Mouse (Mus musculus): ENCODE data around the gene Brpf3. TPM values are rescaled to one million over a fixed set of nuclear protein-coding genes. Genes with fewer than 3 reads are reported as not detected.

Brpf3 gene
- polyA plus RNA-seq, 1 experiment from 2014 or later: 67.1 TPM

- Histone ChIP-seq H3K27ac (ENCODE audit: low read length) (no peak overlapping the region), H3K4me3 (ENCODE audit: low read depth, low read length) (no peak overlapping the region), H3K9ac (ENCODE audit: low read depth, low read length) (no peak overlapping the region), H3K4me2 (ENCODE audit: low read depth, low read length) (no peak overlapping the region), H3K27me3 (ENCODE audit: control insufficient read depth, insufficient read depth, low read depth, low read length) (peaks cover 5% of the 10 kb centered on the region), H3K4me1 (ENCODE audit: control insufficient read depth, low read depth, low read length) (no peaks in the 10 kb centered on the region; the same call in none of the 2 replicates), H3K9me3 (replicated peaks; ENCODE audit: control insufficient read depth, low read length) (no peaks in the 10 kb centered on the region), H3K36me3 (ENCODE audit: control insufficient read depth, insufficient read depth) (no peaks in the 10 kb centered on the region)
- WGBS (ENCODE audit: insufficient replicate concordance): 36% methylated on average over 8 of the region's 8 CpGs
- ATAC-seq (ENCODE audit: low read depth): no peak
Measured at GRCm38 (mm10) chr17:28882810-28883209, 81.9 kb downstream of the Brpf3 start.

DNA sequence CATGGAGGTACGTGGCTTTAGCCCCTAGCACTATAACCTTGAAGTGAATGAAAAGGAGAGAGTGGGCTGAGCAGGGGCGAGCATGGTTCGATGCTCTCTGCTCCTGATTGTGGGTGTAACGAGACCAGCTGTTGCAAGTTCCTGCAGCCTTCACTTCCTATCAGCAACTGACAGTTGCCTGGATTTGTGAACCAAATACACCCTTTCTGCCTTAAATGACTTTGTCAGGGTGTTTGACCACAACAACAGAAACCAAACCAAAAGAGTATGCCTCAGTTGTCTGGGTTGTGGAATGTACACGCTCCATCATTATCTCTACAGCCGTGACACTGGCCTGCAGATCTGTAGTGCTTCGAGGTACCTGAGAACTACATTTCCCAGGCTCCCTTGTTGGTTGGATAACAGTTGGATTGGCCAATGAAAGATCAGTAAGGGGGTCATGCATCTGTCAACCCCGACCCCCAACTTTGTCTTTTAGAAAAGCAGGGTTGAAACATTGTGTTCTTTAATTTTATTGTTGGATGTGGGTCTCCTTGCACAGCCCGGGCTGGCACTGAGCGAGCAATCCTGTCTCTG, 83.1 kb downstream of the Brpf3 start:
- Histone ChIP-seq H3K27me3 (ENCODE audit: control insufficient read depth, insufficient read depth, low read depth, low read length) (peaks cover 5% of the 10 kb centered on the region; the same call in 1 of the 2 replicates), H3K4me2 (ENCODE audit: low read depth, low read length) (no peak overlapping the region), H3K36me3 (ENCODE audit: control insufficient read depth, insufficient read depth) (no peaks in the 10 kb centered on the region), H3K4me3 (ENCODE audit: low read depth, low read length) (no peak overlapping the region), H3K9me3 (replicated peaks; ENCODE audit: control insufficient read depth, low read length) (no peaks in the 10 kb centered on the region), H3K27ac (ENCODE audit: low read length) (no peak overlapping the region), H3K9ac (ENCODE audit: low read depth, low read length) (no peak overlapping the region), H3K4me1 (ENCODE audit: control insufficient read depth, low read depth, low read length) (no peaks in the 10 kb centered on the region; the same call in none of the 2 replicates)
- no peak for ATAC-seq (ENCODE audit: low read depth)
- WGBS (ENCODE audit: insufficient replicate concordance): 37% methylated on average over 10 of the region's 10 CpGs

GRCm38 (mm10) chr17:28885231-28885630, 84.3 kb downstream of the Brpf3 start:
- ATAC-seq (ENCODE audit: low read depth): no peak
- WGBS (ENCODE audit: insufficient replicate concordance): 61% methylated on average over 8 of the region's 8 CpGs

DNA sequence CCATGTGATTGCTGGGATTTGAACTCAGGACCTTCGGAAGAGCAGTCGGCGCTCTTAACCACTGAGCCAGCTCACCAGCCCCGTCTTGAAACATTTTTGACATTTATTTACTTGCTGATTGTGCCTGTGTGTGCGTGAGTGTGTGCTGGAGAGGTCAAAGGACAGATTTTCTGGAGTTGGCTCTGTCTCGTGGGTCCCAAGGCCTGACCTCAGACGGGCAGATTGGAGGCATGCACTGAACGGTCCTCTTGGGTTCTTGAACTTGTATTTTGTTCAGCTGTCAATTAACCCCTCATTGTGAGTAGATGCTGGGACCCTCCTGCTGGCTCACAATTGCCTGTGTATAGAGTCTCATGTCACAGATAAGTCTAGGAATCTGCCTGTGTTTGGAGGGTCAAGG, 85.4 kb downstream of the Brpf3 start:
- Histone ChIP-seq H3K4me1 (ENCODE audit: control insufficient read depth, low read depth, low read length) (no peaks in the 10 kb centered on the region; the same call in none of the 2 replicates), H3K4me2 (ENCODE audit: low read depth, low read length) (no peak overlapping the region), H3K4me3 (ENCODE audit: low read depth, low read length) (no peak overlapping the region), H3K27me3 (ENCODE audit: control insufficient read depth, insufficient read depth, low read depth, low read length) (no peaks in the 10 kb centered on the region), H3K36me3 (ENCODE audit: control insufficient read depth, insufficient read depth) (no peaks in the 10 kb centered on the region), H3K9me3 (replicated peaks; ENCODE audit: control insufficient read depth, low read length) (no peaks in the 10 kb centered on the region), H3K27ac (ENCODE audit: low read length) (no peak overlapping the region), H3K9ac (ENCODE audit: low read depth, low read length) (no peak overlapping the region)
- WGBS (ENCODE audit: insufficient replicate concordance): 59% methylated on average over 8 of the region's 8 CpGs
- ATAC-seq (ENCODE audit: low read depth): no peak

More at GRCm38 (mm10) chr17:28885231-28885630, 84.3 kb downstream of the Brpf3 start:
- Histone ChIP-seq H3K4me1 (ENCODE audit: control insufficient read depth, low read depth, low read length) (no peaks in the 10 kb centered on the region; the same call in none of the 2 replicates), H3K4me2 (ENCODE audit: low read depth, low read length) (no peak overlapping the region), H3K9me3 (replicated peaks; ENCODE audit: control insufficient read depth, low read length) (no peaks in the 10 kb centered on the region), H3K36me3 (ENCODE audit: control insufficient read depth, insufficient read depth) (no peaks in the 10 kb centered on the region), H3K9ac (ENCODE audit: low read depth, low read length) (no peak overlapping the region), H3K27ac (ENCODE audit: low read length) (no peak overlapping the region), H3K27me3 (ENCODE audit: control insufficient read depth, insufficient read depth, low read depth, low read length) (peaks cover 5% of the 10 kb centered on the region; the same call in 1 of the 2 replicates), H3K4me3 (ENCODE audit: low read depth, low read length) (no peak overlapping the region)

Other genes starting within 250 kb of the Brpf3 start
- 8.5 and 51.3 TPM in 2 replicates for gene Clps, start 240.3 kb upstream of the Brpf3 start, polyA plus RNA-seq (2015; fragmentation: Nextera tagmentation; extraction: Ambion mirVana)
- 0.06 and 0.22 TPM in 2 replicates for gene Lhfpl5, start 225.4 kb upstream of the Brpf3 start, polyA plus RNA-seq (2015; fragmentation: Nextera tagmentation; extraction: Ambion mirVana)
- gene Srpk1, start 178.4 kb upstream of the Brpf3 start, polyA plus RNA-seq (2015; fragmentation: Nextera tagmentation; extraction: Ambion mirVana): 21.8 and 24.4 TPM in 2 replicates
- gene Slc26a8, start 110.9 kb upstream of the Brpf3 start, polyA plus RNA-seq (2015; fragmentation: Nextera tagmentation; extraction: Ambion mirVana): 0.07 and 0.29 TPM in 2 replicates
- gene Mapk14, start 109.8 kb upstream of the Brpf3 start, polyA plus RNA-seq (2015; fragmentation: Nextera tagmentation; extraction: Ambion mirVana): 22.1 and 25.9 TPM in 2 replicates
- 1.5 TPM in 2 replicates for gene AC170998.1, start 75.0 kb upstream of the Brpf3 start, polyA plus RNA-seq (2015; fragmentation: Nextera tagmentation; extraction: Ambion mirVana)
- 7.9 and 10.5 TPM in 2 replicates for gene Mapk13, start 31.8 kb upstream of the Brpf3 start, polyA plus RNA-seq (2015; fragmentation: Nextera tagmentation; extraction: Ambion mirVana)
- gene Pnpla1, start 57.3 kb downstream of the Brpf3 start, polyA plus RNA-seq (2015; fragmentation: Nextera tagmentation; extraction: Ambion mirVana): 0.08 and 0.12 TPM in 2 replicates
- 0.06 TPM in 1 of 2 replicates, not detected in the other for gene 4930539E08Rik, start 114.2 kb downstream of the Brpf3 start, polyA plus RNA-seq (2015; fragmentation: Nextera tagmentation; extraction: Ambion mirVana)
- gene Pxt1, start 142.8 kb downstream of the Brpf3 start, polyA plus RNA-seq (2015; fragmentation: Nextera tagmentation; extraction: Ambion mirVana): 0.35 and 0.37 TPM in 2 replicates
- 80.0 and 82.0 TPM in 2 replicates for gene Kctd20, start 150.9 kb downstream of the Brpf3 start, polyA plus RNA-seq (2015; fragmentation: Nextera tagmentation; extraction: Ambion mirVana)
- gene Stk38, start 206.9 kb downstream of the Brpf3 start, polyA plus RNA-seq (2015; fragmentation: Nextera tagmentation; extraction: Ambion mirVana): 46.5 and 51.0 TPM in 2 replicates
- gene Srsf3, start 231.5 kb downstream of the Brpf3 start, polyA plus RNA-seq (2015; fragmentation: Nextera tagmentation; extraction: Ambion mirVana): 185 and 211 TPM in 2 replicates